Mouse (Mus musculus): ENCODE measurements at regions not wholly inside any gene's neighbourhood (a gene's known extent, or its start where the extent isn't known, plus 50 kb on each side); places are given as distances from the start of the nearest gene placed in this dataset.
A peak's percentile ranks its signal among the peaks of the same experiment; 100 is the strongest.

DNA sequence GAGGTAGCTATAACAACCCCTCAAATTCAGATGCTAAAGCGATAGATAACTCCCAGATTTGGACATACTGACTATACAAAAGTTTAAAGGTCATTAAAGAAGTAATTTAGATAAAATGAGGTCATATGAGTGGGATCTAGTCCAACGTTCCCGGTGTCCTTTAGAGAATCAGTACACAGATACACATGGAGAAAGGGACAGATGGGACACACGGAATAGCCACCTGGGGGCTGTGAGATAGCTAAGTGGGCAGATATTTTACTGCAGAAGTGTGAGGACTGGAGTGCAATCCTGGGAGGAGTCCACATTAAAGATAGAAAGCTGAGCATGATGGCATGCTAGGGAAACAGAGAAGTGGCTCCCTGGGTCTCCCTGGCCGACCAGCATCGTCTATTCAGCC lies 164.1 kb upstream of the Castor2 start:
- H3K27me3 ChIP-seq = no peaks in the 10 kb centered on the region
- ATAC-seq = no peak
- CTCF ChIA-PET = no interaction called here
- in situ Hi-C loops (cut with MboI; ENCODE audit: low pct_unique_long_range_greater_than_20kb) = no loop called here
- no peak for DNase-seq (ENCODE audit: low read depth, low spot score)
- TF ChIP-seq CTCF (IDR thresholded peaks at IDR 0.05) = no peak
- POLR2A ChIA-PET = no interaction called here

DNA sequence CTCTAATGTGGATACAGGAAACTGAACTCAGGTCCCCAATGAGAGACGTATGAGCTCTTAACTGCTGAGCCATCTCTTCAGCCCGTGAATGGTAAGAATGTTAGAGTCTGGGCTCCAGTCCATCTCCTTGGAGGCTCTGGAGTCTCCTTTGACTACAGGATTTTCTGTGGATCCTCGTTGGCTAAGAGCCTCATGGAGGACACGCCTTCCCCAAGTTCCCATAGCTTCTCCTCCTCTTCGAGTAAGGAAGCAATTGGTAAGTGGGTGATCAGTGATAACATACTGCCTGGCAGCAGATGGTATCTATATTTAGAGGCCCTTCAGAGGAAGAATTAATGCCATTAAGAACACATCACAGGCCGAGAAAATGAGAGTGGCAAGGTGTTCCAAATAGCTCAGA lies 164.5 kb upstream of the Castor2 start:
- ATAC-seq (no peak), DNase-seq (ENCODE audit: low read depth, low spot score) (no peak)
- in situ Hi-C loops (cut with MboI; ENCODE audit: low pct_unique_long_range_greater_than_20kb) = no loop called here

DNA sequence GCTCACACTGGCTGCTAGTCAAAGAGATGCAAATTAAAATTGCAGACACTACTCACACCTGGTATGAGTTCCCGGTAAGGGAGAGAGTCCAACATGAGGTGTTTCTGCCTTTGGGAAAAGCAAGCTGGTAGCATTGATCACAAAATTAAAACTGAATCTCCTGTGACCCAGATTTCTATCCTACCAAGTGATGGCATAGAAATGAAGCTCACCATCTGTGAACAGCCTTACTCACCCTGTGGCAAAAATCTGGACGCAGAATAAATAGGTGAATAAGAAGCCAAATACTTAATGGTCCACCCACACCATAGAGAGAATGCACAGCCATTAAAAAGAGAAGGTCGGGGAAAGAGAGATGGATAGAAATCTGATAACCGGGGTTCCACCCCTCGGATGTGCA lies 169.4 kb upstream of the Castor2 start:
- no peak for ATAC-seq
- DNase-seq (ENCODE audit: low read depth, low spot score) = no peak
- ChIA-PET POLR2A (interaction anchor here (0.7 kb wide), 1 partner anchor 1459 kb away, joined by 3 read pairs; no protein-coding TSS in a partner anchor), CTCF (no interaction called here)
- H3K27me3 ChIP-seq = no peaks in the 10 kb centered on the region
- TF ChIP-seq CTCF (IDR thresholded peaks at IDR 0.05) = no peak
- in situ Hi-C loops (cut with MboI; ENCODE audit: low pct_unique_long_range_greater_than_20kb) = no loop called here

More for the DNA sequence above, 164.5 kb upstream of the Castor2 start:
- ChIA-PET POLR2A (no interaction called here), CTCF (no interaction called here)
- no peaks in the 10 kb centered on the region for H3K27me3 ChIP-seq
- no peak for TF ChIP-seq CTCF (IDR thresholded peaks at IDR 0.05)

DNA sequence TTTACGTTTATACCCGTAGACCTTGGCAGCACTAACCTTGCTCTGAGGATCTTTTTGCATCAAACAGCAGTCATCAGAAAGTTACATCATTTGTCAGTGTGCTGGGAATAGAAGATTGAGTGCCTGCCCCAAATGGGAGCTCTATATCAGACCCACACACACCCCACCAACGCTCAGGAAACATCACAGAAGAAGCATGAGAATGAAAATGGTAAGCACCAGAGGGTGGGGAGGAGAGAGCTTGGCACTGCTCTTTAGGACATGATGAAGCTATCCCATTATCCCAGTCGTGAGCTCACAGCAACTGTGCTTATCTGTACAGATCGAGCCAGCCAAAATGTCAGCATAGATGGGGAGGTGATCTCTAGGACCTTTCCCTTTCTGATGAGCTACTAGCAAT lies 172.5 kb upstream of the Castor2 start:
- no peak for TF ChIP-seq CTCF (IDR thresholded peaks at IDR 0.05)
- in situ Hi-C loops (cut with MboI; ENCODE audit: low pct_unique_long_range_greater_than_20kb) = no loop called here
- ATAC-seq = no peak
- POLR2A ChIA-PET = no interaction called here
- CTCF ChIA-PET = interaction anchor here (1.1 kb wide), 1 partner anchor 104 kb away, joined by 3 read pairs; no protein-coding TSS in a partner anchor
- no peaks in the 10 kb centered on the region for H3K27me3 ChIP-seq
- DNase-seq (ENCODE audit: low read depth, low spot score) = no peak

DNA sequence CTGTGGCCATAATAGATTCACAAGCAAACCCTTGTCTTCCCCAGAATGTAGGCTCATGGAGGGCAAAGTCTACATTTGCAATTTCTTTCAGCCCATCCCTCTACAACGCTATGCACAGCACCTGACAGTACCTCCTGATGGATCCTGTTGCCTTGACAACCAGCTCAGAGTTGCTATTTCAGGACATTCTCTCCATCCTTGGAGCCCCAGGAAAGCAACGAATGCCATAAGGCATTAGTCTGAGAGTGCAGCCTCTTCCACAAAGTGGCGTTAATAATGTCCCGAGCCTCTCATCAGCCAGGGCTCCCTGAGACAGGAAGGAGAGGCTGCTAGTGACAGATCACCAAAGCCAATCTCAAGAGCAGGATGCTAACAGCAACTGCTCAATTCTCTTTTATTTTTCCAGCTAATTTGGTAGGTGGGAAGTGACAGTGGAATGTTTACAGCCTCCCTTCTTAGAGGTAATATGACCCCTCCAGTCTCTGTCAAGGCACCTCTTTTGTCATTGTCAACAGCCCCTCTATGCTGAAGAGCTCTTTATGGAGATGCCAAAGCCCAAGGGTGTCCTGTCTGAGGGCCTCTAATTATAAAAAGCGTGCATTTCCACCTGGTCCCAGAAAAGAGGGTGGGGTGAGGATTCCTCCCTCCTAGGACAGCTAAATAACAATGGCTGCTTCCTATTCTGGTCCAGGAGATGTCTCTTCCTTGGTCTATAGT lies 174.2 kb upstream of the Castor2 start:
- DNase-seq (ENCODE audit: low read depth, low spot score) (no peak), ATAC-seq (no peak)
- TF ChIP-seq CTCF (IDR thresholded peaks at IDR 0.05) = no peak
- H3K27me3 ChIP-seq = no peaks in the 10 kb centered on the region
- POLR2A ChIA-PET = no interaction called here
- CTCF ChIA-PET = interaction anchor here (0.8 kb wide), 1 partner anchor 77 kb away, joined by 3 read pairs; no protein-coding TSS in a partner anchor
- in situ Hi-C loops (cut with MboI; ENCODE audit: low pct_unique_long_range_greater_than_20kb) = no loop called here

DNA sequence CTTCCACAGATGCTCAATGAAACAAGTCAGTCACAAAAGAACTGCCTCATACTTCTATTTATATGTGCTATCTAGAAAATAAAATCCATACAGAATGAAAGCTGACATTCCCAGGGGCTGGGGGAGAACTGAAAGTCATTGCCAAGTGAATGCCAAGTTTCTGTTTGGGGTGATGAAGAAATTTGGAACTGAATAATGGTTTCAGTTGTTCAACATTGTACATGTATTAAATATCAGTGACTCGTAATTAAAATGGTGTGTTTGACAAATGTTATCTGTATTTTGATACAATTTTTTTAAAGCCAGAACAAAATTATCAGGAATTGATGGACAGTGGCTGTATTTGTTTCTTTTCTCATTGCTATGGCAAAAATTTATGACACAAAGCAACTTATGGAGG lies 177.3 kb upstream of the Castor2 start:
- in situ Hi-C loops (cut with MboI; ENCODE audit: low pct_unique_long_range_greater_than_20kb) = no loop called here
- DNase-seq (ENCODE audit: low read depth, low spot score) = no peak
- ATAC-seq = no peak
- TF ChIP-seq CTCF (IDR thresholded peaks at IDR 0.05) = no peak
- POLR2A ChIA-PET = no interaction called here
- CTCF ChIA-PET = no interaction called here
- H3K27me3 ChIP-seq = no peaks in the 10 kb centered on the region

DNA sequence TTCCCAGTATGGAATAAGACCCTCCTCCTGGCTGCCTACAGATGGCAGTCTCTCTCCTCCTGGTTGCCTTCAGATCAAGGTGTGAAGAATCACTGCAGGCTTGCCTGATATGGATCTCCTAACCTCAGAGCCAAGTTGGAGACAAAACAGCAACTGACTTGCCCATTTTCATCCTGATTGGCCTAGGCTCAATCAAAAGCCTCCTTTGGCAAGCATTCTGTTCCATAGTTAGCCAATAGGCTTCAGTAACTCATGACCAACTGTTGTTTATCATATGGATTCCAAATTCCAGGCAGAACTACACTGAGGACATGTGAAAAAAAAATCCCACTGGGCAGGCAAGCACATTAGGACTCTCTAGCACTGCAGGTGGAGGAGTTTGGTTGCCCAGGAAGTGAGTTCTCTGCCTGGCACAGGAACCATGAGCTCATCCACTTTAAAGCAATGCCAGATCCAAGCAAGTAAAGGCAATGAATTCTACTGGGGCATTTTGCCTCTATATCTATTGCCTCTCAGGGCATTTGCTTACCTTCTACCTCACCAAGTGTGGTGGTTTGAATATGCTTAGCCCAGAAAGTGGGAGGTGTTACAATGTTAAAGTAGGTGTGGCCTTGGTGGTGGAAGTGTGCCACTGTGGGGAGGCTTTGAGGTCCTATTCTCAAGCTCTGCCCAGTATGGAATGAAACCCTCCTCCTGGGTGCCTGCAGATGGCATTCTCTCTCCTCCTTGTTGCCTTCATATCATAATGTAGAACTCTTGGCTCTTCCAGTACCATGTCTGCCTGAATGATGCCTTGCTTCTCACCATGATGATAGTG lies 183.6 kb upstream of the Castor2 start:
- in situ Hi-C loops (cut with MboI; ENCODE audit: low pct_unique_long_range_greater_than_20kb) = no loop called here
- no peak for DNase-seq (ENCODE audit: low read depth, low spot score)
- ChIA-PET CTCF (no interaction called here), POLR2A (no interaction called here)
- ATAC-seq = no peak
- TF ChIP-seq CTCF (IDR thresholded peaks at IDR 0.05) = no peak
- peaks cover 4% of the 10 kb centered on the region for H3K27me3 ChIP-seq

DNA sequence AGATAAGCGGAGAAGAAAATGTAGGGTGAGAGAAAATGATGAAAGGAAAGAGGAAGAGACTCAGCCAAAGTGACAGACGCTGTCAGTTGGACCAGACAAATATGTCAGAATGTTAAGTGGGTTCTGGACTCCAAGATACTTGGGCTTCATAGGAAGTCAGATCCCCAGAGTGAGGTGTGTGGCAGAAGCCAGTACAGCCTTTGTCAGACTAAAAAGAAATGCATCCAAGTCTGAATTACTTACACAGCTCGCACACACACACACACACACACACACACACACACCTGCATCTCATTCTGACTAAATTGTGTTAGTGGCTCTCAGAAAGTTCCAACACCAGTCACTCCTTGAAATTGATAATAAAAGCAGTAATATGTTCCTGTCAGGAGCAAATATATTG lies 192.1 kb upstream of the Castor2 start:
- in situ Hi-C loops (cut with MboI; ENCODE audit: low pct_unique_long_range_greater_than_20kb) = no loop called here
- TF ChIP-seq CTCF (IDR thresholded peaks at IDR 0.05) = no peak
- ChIA-PET CTCF (no interaction called here), POLR2A (no interaction called here)
- DNase-seq (ENCODE audit: low read depth, low spot score) (no peak), ATAC-seq (no peak)
- no peaks in the 10 kb centered on the region for H3K27me3 ChIP-seq

DNA sequence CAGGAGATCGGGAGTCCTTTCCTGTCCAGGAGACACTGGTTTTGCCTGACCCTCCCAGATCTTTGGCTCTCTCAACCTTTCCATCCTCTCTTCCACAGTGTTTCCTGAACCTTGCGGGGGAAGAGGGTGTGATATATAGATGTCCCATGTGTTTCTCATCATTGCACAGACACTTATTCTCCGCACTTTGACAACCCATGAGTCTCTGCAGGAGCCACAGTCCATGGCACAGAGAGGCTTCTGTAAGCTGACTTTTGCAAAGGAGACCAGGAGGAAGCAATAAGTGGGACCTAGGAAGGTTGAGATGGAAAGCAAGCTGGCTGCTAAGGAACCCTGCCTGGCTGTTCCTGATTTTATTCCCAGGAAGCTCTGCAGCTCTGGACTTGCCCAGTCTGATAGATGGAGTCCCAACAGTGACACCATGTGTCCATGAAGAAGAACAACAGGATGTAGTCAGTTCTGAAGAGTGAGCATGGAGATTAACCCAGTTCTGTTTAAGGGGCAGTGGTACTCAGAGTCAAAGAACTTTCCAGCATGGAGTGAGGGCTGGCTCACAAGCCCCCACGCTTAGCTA lies 201.4 kb upstream of the Castor2 start:
- ChIA-PET POLR2A (no interaction called here), CTCF (no interaction called here)
- H3K27me3 ChIP-seq = no peaks in the 10 kb centered on the region
- peak; percentile 31 for TF ChIP-seq CTCF (IDR thresholded peaks at IDR 0.05)
- DNase-seq (ENCODE audit: low read depth, low spot score) = no peak
- in situ Hi-C loops (cut with MboI; ENCODE audit: low pct_unique_long_range_greater_than_20kb) = no loop called here
- no peak for ATAC-seq

DNA sequence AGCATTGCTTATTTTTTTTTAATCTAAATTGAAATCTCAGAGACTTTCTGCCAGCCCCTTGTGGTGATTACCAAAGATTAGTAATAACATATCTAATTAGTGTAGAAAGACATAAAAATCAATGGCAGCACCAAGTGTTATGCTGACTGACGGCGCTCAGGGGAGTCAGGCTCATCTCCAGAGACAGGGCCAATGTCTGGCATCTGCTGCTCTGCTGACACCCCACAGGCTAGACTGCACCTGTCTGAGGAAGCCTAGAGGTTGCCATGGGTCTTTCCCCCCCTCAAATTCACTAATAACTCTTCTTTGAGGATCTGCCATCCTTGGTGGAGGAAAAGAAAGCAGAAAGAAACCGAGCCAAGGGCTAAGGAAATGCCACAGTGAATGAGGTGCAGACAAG lies 208.8 kb upstream of the Castor2 start:
- no peak for TF ChIP-seq CTCF (IDR thresholded peaks at IDR 0.05)
- POLR2A ChIA-PET = no interaction called here
- ATAC-seq (no peak), DNase-seq (ENCODE audit: low read depth, low spot score) (no peak)
- in situ Hi-C loops (cut with MboI; ENCODE audit: low pct_unique_long_range_greater_than_20kb) = no loop called here
- no peaks in the 10 kb centered on the region for H3K27me3 ChIP-seq
- CTCF ChIA-PET = no interaction called here

DNA sequence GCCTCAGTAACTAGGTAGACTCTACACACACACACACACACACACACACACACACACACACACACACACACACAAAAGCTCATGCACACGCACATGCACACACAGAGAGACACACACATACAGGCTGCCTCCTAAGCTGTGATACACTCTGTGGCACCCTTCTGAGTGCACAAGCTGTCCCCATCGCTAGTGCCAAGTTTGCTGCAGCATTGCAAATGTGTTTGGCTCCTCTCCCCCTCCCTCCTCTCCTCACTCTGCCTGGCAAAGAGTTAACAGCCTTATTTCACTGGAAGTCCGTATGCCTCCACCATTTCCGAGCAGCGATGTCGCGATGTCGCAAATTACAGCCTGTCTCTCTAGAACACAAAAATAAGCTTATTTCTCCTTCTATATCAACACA lies 209.7 kb upstream of the Castor2 start:
- no peaks in the 10 kb centered on the region for H3K27me3 ChIP-seq
- TF ChIP-seq CTCF (IDR thresholded peaks at IDR 0.05) = no peak
- in situ Hi-C loops (cut with MboI; ENCODE audit: low pct_unique_long_range_greater_than_20kb) = no loop called here
- DNase-seq (ENCODE audit: low read depth, low spot score) (no peak), ATAC-seq (no peak)
- ChIA-PET CTCF (no interaction called here), POLR2A (interaction anchor here (0.7 kb wide), 1 partner anchor 62 kb away, joined by 11 read pairs; no protein-coding TSS in a partner anchor)
